Mouse (Mus musculus) MEL (cell line): ENCODE data around the gene Sh3gl3. TPM values are rescaled to one million over a fixed set of nuclear protein-coding genes. Genes with fewer than 3 reads are reported as not detected.

ENCODE experiments used
- DNase-seq: peaks from one replicate; pipeline ENCODE4 v3.0.0; 2011; ENCODE audit warnings: low read depth, low spot score
- H3K27ac ChIP-seq: 2 replicates; pipeline ENCODE4 v1.5.1; 2012; ENCODE audit warnings: low read depth, mild to moderate bottlenecking, control low read depth, low read length, moderate library complexity; ENCODE audit not compliant: control insufficient read depth
- H3K27me3 ChIP-seq, 2 experiments: fragments of 150-350 bp in 1 of 2; sonication (generic) in 1 of 2; 2 replicates each; pipeline ENCODE4 v1.6.1; 2012; ENCODE audit warnings: low read length in 2 of 2, mild to moderate bottlenecking in 2 of 2, improper control_type of control experiment in 1 of 2, moderate library complexity in 1 of 2; ENCODE audit not compliant: insufficient read depth in 2 of 2, control insufficient read depth in 1 of 2
- H3K36me3 ChIP-seq, 2 experiments: 2 replicates each; pipeline ENCODE4 v1.6.1; 2012 to 2014; ENCODE audit warnings: low read length in 2 of 2, improper control_type of control experiment in 1 of 2, inconsistent platforms in 1 of 2, mild to moderate bottlenecking in 1 of 2; ENCODE audit not compliant: insufficient read depth in 2 of 2, control insufficient read depth in 1 of 2
- H3K4me1 ChIP-seq, 2 experiments: fragments of 150-350 bp in 1 of 2; sonication (generic) in 1 of 2; 2 replicates each; pipeline ENCODE4 v1.6.1; 2012; ENCODE audit warnings: low read length in 2 of 2, improper control_type of control experiment in 1 of 2, mild to moderate bottlenecking in 1 of 2; ENCODE audit not compliant: insufficient read depth in 2 of 2, control insufficient read depth in 1 of 2
- H3K4me3 ChIP-seq, 2 experiments: fragments of 150-350 bp in 1 of 2; sonication (generic) in 1 of 2; 2 replicates each; pipeline ENCODE4 v1.5.1; 2012; ENCODE audit warnings: low read depth in 2 of 2, low read length in 2 of 2, mild to moderate bottlenecking in 2 of 2, moderate library complexity in 2 of 2, control low read depth in 1 of 2, improper control_type of control experiment in 1 of 2; ENCODE audit not compliant: control insufficient read depth in 1 of 2, insufficient read depth in 1 of 2
- H3K79me2 ChIP-seq: 2 replicates; pipeline ENCODE4 v1.6.1; 2012; ENCODE audit warnings: mild to moderate bottlenecking, low read length, moderate library complexity; ENCODE audit not compliant: control insufficient read depth, poor library complexity, insufficient read depth
- H3K9ac ChIP-seq: 2 replicates; pipeline ENCODE4 v1.6.1; 2012; ENCODE audit warnings: low read depth, mild to moderate bottlenecking, control low read depth, low read length, moderate library complexity; ENCODE audit not compliant: control insufficient read depth, poor library complexity, severe bottlenecking
- H3K9me3 ChIP-seq: fragments of 150-350 bp; sonication (generic); replicated peaks from 2 replicates; pipeline ENCODE4 v1.6.1; 2012; ENCODE audit warnings: mild to moderate bottlenecking, low read length, improper control_type of control experiment, moderate library complexity; ENCODE audit not compliant: insufficient read depth
- CTCF ChIP-seq, 3 experiments: IDR thresholded peaks in 2 of 3; conservative IDR thresholded peaks in 1 of 3; 2 replicates each; pipeline ENCODE4 v1.5.1; 2011 to 2012; ENCODE audit warnings: low read length in 3 of 3, low read depth in 2 of 3, mild to moderate bottlenecking in 2 of 3, improper control_type of control experiment in 1 of 3, inconsistent platforms in 1 of 3, mixed read lengths in 1 of 3, moderate library complexity in 1 of 3; ENCODE audit not compliant: control insufficient read depth in 1 of 3, insufficient read depth in 1 of 3, poor library complexity in 1 of 3, severe bottlenecking in 1 of 3
- ELF1 ChIP-seq: IDR thresholded peaks from 2 replicates; pipeline ENCODE4 v1.6.1; 2014; ENCODE audit warnings: low read depth, mild to moderate bottlenecking, inconsistent platforms, low read length, improper control_type of control experiment, moderate library complexity
- EP300 ChIP-seq, 2 experiments: IDR thresholded peaks; 2 replicates each; pipeline ENCODE4 v1.6.1; 2011; ENCODE audit warnings: improper control_type of control experiment in 2 of 2, low read length in 2 of 2, low read depth in 1 of 2, mild to moderate bottlenecking in 1 of 2
- ETS1 ChIP-seq: IDR thresholded peaks from 2 replicates; pipeline ENCODE4 v1.6.1; 2012; ENCODE audit warnings: low read depth, mild to moderate bottlenecking, inconsistent platforms, low read length, improper control_type of control experiment, moderate library complexity
- HCFC1 ChIP-seq: IDR thresholded peaks from 2 replicates; pipeline ENCODE4 v1.6.1; 2012; ENCODE audit warnings: low read depth, mild to moderate bottlenecking, inconsistent platforms, low read length, improper control_type of control experiment, moderate library complexity
- KAT2A ChIP-seq: conservative IDR thresholded peaks from 2 replicates; pipeline ENCODE4 v1.6.1; 2012; ENCODE audit warnings: low read depth, low read length, improper control_type of control experiment, inconsistent platforms
- MAFK ChIP-seq: IDR thresholded peaks from 2 replicates; pipeline ENCODE4 v1.6.1; 2011; ENCODE audit warnings: low read depth, mild to moderate bottlenecking, low read length, improper control_type of control experiment, borderline replicate concordance
- MAX ChIP-seq: IDR thresholded peaks from 2 replicates; pipeline ENCODE4 v1.6.1; 2011; ENCODE audit warnings: low read length, improper control_type of control experiment
- MEF2A ChIP-seq: IDR thresholded peaks from 2 replicates; pipeline ENCODE4 v1.6.1; 2014; ENCODE audit warnings: low read depth, mild to moderate bottlenecking, inconsistent platforms, low read length, improper control_type of control experiment; ENCODE audit not compliant: poor library complexity, insufficient replicate concordance, severe bottlenecking; ENCODE audit errors: extremely low read depth
- MYC ChIP-seq: IDR thresholded peaks from 2 replicates; pipeline ENCODE4 v1.6.1; 2011; ENCODE audit warnings: low read depth, mild to moderate bottlenecking, low read length, improper control_type of control experiment, moderate library complexity
- NELFE ChIP-seq: IDR thresholded peaks from 2 replicates; pipeline ENCODE4 v1.6.1; 2011; ENCODE audit warnings: low read depth, low read length, improper control_type of control experiment
- NRF1 ChIP-seq: IDR thresholded peaks from 2 replicates; pipeline ENCODE4 v1.6.1; 2014; ENCODE audit warnings: low read depth, mild to moderate bottlenecking, inconsistent platforms, low read length, improper control_type of control experiment, moderate library complexity; ENCODE audit not compliant: poor library complexity, insufficient read depth, severe bottlenecking
- POLR2A ChIP-seq, 2 experiments: IDR thresholded peaks; 2 replicates each; pipeline ENCODE4 v1.6.1; 2011 to 2012; ENCODE audit warnings: low read length in 2 of 2, mild to moderate bottlenecking in 2 of 2, control low read depth in 1 of 2, improper control_type of control experiment in 1 of 2, low read depth in 1 of 2, moderate library complexity in 1 of 2; ENCODE audit not compliant: control insufficient read depth in 1 of 2, insufficient read depth in 1 of 2, poor library complexity in 1 of 2
- POLR2AphosphoS5 ChIP-seq: IDR thresholded peaks from 2 replicates; pipeline ENCODE4 v1.6.1; 2012; ENCODE audit warnings: low read depth, borderline replicate concordance, mild to moderate bottlenecking, inconsistent platforms, low read length, moderate library complexity, mixed read lengths
- RAD21 ChIP-seq: IDR thresholded peaks from 2 replicates; pipeline ENCODE4 v1.6.1; 2011; ENCODE audit warnings: mild to moderate bottlenecking, low read depth, low read length, improper control_type of control experiment
- RCOR1 ChIP-seq: IDR thresholded peaks from 2 replicates; pipeline ENCODE4 v1.6.1; 2012; ENCODE audit warnings: low read depth, mild to moderate bottlenecking, inconsistent platforms, low read length, improper control_type of control experiment
- SIN3A ChIP-seq: IDR thresholded peaks from 2 replicates; pipeline ENCODE4 v1.6.1; 2012; ENCODE audit warnings: low read length, improper control_type of control experiment, inconsistent platforms
- SMC3 ChIP-seq: IDR thresholded peaks from 2 replicates; pipeline ENCODE4 v1.6.1; 2011; ENCODE audit warnings: low read depth, low read length, improper control_type of control experiment
- TAL1 ChIP-seq: IDR thresholded peaks from 2 replicates; pipeline ENCODE4 v1.6.1; 2012; ENCODE audit warnings: mild to moderate bottlenecking, inconsistent platforms, low read length, moderate library complexity, mixed read lengths
- TCF12 ChIP-seq: IDR thresholded peaks from 2 replicates; pipeline ENCODE4 v1.6.1; 2014; ENCODE audit warnings: low read depth, mild to moderate bottlenecking, inconsistent platforms, low read length, improper control_type of control experiment, moderate library complexity
- USF1 ChIP-seq: IDR thresholded peaks from 2 replicates; pipeline ENCODE4 v1.6.1; 2014; ENCODE audit warnings: low read depth, mild to moderate bottlenecking, inconsistent platforms, low read length, improper control_type of control experiment, moderate library complexity
- USF2 ChIP-seq, 2 experiments: IDR thresholded peaks; 2 replicates each; pipeline ENCODE4 v1.6.1; 2011 to 2012; ENCODE audit warnings: improper control_type of control experiment in 2 of 2, low read length in 2 of 2, borderline replicate concordance in 1 of 2, inconsistent platforms in 1 of 2, low read depth in 1 of 2, mild to moderate bottlenecking in 1 of 2; ENCODE audit not compliant: insufficient read depth in 1 of 2
- ZC3H11A ChIP-seq: IDR thresholded peaks from 2 replicates; pipeline ENCODE4 v1.6.1; 2012; ENCODE audit warnings: low read depth, mild to moderate bottlenecking, inconsistent platforms, low read length, improper control_type of control experiment
- ZMIZ1 ChIP-seq: IDR thresholded peaks from 2 replicates; pipeline ENCODE4 v1.6.1; 2012; ENCODE audit warnings: low read depth, mild to moderate bottlenecking, inconsistent platforms, low read length, improper control_type of control experiment, moderate library complexity
- ZNF384 ChIP-seq: IDR thresholded peaks from 2 replicates; pipeline ENCODE4 v1.6.1; 2012; ENCODE audit warnings: low read depth, mild to moderate bottlenecking, inconsistent platforms, low read length, improper control_type of control experiment
- polyA plus RNA-seq, 2 experiments: library from polyadenylated mRNA; stranded (reverse) in 1 of 2; unstranded in 1 of 2; fragments of >175 nt in 1 of 2; fragments of >200 nt in 1 of 2; gene quantifications; 2 replicates each; pipeline versions ENCODE4 v1.2.1 to v1.2.4; 2012; ENCODE audit warnings: low replicate concordance in 2 of 2, low read depth in 1 of 2; ENCODE audit not compliant: insufficient read length in 2 of 2, insufficient read depth in 1 of 2, missing spikeins in 1 of 2
- total RNA-seq: library from RNA; depleted of rRNA; stranded (reverse); fragments of 300-350 nt; gene quantifications from 2 replicates; pipeline ENCODE4 v1.2.3, GENCODE M21; 2012; rRNA removed

Sh3gl3 gene
- total RNA-seq, result not detected in 2 replicates
- polyA plus RNA-seq, result not detected

- no peak within 1 kb of the TSS for H3K4me3 ChIP-seq
- no peaks in the 10 kb centered on the region for H3K79me2 ChIP-seq
- no peaks in the 10 kb centered on the region for H3K36me3 ChIP-seq
- DNase-seq, result no peak
- H3K27ac ChIP-seq, result no peak within 1 kb of the TSS
- H3K4me1 ChIP-seq, result no peaks in the 10 kb centered on the region
- no peaks in the 10 kb centered on the region for H3K27me3 ChIP-seq
- no peak within 1 kb of the TSS for H3K9ac ChIP-seq
- H3K9me3 ChIP-seq, result no peaks in the 10 kb centered on the region
- TF ChIP-seq SIN3A (no peak), POLR2AphosphoS5 (no peak), ETS1 (no peak), NRF1 (no peak), SMC3 (no peak), RCOR1 (no peak), NELFE (no peak), USF1 (no peak), ZC3H11A (no peak), KAT2A (no peak), MYC (no peak), MEF2A (no peak), RAD21 (no peak), TCF12 (no peak), MAFK (no peak), ZNF384 (no peak)
- TF ChIP-seq, all 39 proteins: peak for 0
Measured at GRCm38 (mm10) chr7:82173540-82173939, at the start of gene Sh3gl3. Sh3gl3 (plus strand) TSS chr7:82173840.

GRCm38 (mm10) chr7:82138196-82138595, 35.4 kb upstream of the Sh3gl3 start:
- H3K9me3 ChIP-seq, result no peaks in the 10 kb centered on the region
- H3K9ac ChIP-seq, result no peak overlapping the region
- no peaks in the 10 kb centered on the region for H3K79me2 ChIP-seq
- H3K36me3 ChIP-seq, result no peaks in the 10 kb centered on the region
- no peaks in the 10 kb centered on the region for H3K4me1 ChIP-seq
- H3K27ac ChIP-seq, result no peak overlapping the region
- no peak overlapping the region for H3K4me3 ChIP-seq
- no peak for DNase-seq
- TF ChIP-seq POLR2AphosphoS5 (no peak), HCFC1 (no peak), SMC3 (no peak), CTCF (IDR thresholded peaks at IDR 0.05 in 2 of 3, conservative IDR thresholded peaks at IDR 0.05 in 1 of 3; ENCODE audit: control insufficient read depth in 1 of 3, insufficient read depth in 1 of 3, low read depth in 2 of 3, low read length in 3 of 3, poor library complexity in 1 of 3, severe bottlenecking in 1 of 3) (no peak), USF2 (IDR thresholded peaks at IDR 0.05; ENCODE audit: borderline replicate concordance in 1 of 2, insufficient read depth in 1 of 2, low read depth in 1 of 2, low read length in 2 of 2) (no peak), MAX (no peak), POLR2A (IDR thresholded peaks at IDR 0.05; ENCODE audit: control insufficient read depth in 1 of 2, insufficient read depth in 1 of 2, low read depth in 1 of 2, low read length in 2 of 2, poor library complexity in 1 of 2) (no peak), TCF12 (no peak), MAFK (no peak), ELF1 (no peak), EP300 (IDR thresholded peaks at IDR 0.05; ENCODE audit: low read depth in 1 of 2, low read length in 2 of 2) (no peak), ETS1 (no peak), ZC3H11A (no peak), KAT2A (no peak), TAL1 (no peak), MYC (no peak), MEF2A (no peak), ZMIZ1 (no peak)
- no peaks in the 10 kb centered on the region for H3K27me3 ChIP-seq
